Mouse (Mus musculus) layer of hippocampus, adult 8-10 months (tissue): ENCODE measurements around the gene Gm15056. TPM values are rescaled to one million over a fixed set of nuclear protein-coding genes. Genes with fewer than 3 reads are reported as not detected.

Source experiments
- DNase-seq, 2 experiments: peaks; one replicate each; pipeline ENCODE4 v3.0.0; 2022; ENCODE audit warnings: low spot score in 2 of 2
- total RNA-seq, 4 experiments: library from RNA; stranded (reverse); gene quantifications; 2 replicates each; pipeline ENCODE4 v1.2.4; 2022

The Gm15056 gene
- total RNA-seq, result not detected

DNA sequence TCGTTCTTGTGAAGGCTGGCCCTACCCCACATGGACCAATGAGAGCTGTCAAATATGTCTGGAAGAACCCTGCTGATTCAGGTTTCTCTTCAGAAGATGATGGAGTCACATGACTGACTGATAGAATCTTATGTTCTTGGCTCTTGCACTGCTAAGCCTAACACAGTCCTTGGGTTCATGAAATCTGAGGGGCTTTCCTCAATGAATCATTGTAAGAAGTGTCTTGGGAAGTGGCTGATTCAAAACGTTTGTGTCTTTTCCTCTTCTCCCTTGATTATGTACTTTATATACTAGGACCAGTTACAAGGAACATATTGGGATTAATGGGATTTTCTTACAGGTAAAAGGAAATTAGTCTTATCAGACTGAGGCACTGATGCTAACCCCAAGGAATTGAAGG is at the start of gene Gm15056:
Gm15056 (minus strand) TSS at position 101 of the 400 bp plus-strand sequence.
- DNase-seq, result no peak

DNA sequence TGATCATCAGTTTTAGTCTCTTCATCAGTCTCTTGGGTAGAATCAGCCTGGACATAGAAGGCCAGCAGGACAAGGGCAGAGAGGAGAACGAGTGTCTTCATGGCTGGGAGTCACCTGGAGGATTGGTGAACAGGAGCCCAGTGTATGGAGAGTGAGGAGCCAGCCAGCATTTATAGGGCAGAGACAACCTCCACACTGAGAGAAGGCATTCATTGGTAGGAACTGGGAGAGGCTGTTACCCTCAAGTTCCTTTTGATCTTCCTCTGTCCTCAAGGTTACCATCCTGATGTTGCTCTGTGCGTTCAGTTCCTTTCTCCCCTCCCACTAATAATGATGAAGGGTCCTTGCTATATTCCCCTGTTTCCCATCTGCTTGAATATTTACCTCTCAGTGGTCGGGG is 42.2 kb upstream of the Gm15056 start, which contains the start of gene AY761185:
AY761185 (minus strand) TSS at position 101 of the 400 bp plus-strand sequence.
- DNase-seq, result no peak

DNA sequence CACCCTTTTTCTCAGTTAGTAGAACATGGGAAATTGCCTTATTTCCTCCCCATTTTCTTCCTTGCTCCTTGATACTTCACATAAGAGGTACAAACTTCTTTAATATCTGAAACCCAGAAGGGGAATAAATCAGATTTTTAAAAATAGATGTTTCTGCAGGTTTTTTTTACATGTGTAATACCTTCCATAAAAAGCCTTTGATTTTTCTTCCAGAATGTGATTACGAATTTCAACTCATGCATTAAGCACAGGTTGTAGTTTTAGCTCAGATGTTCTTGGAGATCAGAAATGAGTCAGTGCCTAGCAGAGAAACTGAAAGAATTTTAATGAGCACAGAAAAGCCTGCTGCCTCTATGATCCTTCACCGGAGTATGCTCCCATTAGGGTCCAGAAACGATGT is 19.5 kb upstream of the Gm15056 start, which contains the start of gene Gm6040:
Gm6040 (minus strand) TSS at position 101 of the 400 bp plus-strand sequence.
- DNase-seq, result no peak

DNA sequence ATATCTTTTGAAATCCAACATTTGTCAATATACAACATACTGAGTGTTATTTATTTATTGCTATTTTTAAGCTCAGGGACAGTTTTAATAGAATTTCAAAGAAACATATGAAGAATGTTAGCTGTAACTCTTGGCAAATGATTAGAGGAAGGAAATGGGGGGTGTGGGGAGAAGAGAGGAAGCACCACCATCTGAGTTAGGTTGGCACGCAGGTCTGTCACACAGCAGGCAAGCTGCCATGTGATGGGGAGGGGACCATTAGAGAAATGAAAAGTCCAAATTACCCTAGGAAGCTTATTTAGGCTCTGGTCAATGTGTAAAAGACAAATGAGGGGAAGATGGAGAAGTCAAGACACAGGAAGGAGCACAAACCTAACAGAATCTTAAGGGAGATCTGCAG is 9.9 kb upstream of the Gm15056 start:
- DNase-seq, result no peak

DNA sequence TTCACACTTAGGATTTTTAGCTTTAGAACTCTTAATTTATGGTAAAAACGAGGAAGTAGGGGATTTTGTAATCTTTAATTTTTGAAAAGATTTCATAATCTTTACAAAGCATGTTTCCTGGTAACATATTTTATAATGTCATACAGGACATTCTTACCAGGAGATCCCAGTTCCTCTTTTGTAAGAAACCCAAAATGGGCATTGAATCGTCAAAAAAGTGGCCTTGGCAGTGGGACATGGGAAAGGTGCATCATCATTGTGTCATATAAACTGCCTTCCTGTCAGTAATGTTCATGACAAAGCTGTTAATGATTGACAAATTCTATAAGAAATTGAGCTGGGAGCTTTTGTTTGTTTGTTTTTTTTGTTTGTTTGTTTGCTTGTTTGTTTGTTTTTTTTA is 5.8 kb upstream of the Gm15056 start:
- no peak for DNase-seq

DNA sequence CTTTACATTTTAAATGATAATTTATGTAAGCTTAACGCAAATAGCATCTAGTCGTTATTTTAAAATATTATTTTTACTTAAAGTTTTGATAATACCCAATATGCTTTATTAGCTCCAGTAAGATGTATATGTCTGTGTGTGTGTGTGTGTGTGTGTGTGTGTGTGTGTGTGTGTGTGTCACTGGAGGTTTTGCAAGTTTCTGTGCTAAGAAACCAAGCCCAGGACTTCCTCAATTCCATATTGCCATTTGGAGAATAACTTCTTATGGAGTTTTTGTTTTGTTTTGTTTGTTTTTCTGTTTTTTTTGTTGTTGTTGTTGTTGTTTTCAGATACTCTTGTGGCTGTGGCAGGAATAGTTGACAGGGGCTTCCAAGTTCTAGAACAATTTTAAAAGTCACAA is 4.7 kb upstream of the Gm15056 start:
- no peak for DNase-seq

DNA sequence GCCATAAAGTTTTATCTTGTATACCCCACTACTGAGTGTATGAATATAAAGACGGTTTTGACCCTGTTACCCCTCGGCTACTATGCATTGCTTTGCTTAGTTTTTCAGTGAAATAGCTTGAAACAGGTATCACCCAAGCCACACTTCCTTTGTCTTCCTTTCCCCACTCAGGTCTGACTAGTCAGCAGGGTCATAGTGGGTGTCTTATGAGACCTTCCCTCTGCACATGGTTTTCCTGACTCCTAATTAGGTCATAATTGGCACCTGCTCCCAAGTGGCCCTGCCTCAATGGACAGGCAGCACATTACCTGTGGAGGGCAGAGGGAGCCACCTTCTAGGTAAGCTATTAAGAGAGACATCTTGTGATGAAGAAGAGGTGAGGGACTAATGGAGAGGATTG is 10.1 kb downstream of the Gm15056 start, which contains the start of gene Defb33:
Defb33 (plus strand) TSS at position 301 of the 400 bp plus-strand sequence.
- DNase-seq, result no peak

DNA sequence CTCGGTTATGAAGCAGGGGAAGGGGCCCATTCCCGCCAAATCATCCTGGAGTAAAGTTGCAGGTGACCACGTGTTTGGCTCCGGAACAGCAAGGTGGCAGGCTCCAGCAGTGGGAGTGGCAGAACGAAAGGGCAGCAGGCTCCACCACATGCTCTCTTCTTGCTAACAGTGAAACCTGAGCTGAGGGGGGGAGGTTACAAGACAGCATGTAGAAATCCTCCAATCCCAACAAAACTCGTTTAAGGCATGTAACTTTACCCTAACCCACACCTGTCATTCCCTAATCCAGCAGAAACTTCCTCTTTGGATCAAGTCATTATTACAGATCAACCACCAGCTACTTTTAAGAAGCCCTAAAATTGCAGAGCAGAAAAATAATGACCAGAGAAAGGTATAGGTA is 27.8 kb downstream of the Gm15056 start:
- DNase-seq, result no peak

Other genes starting within 250 kb of the Gm15056 start
- gene Defb33, start 10.0 kb downstream of the Gm15056 start, total RNA-seq, result not detected
- not detected for gene Gm6040, start 19.4 kb upstream of the Gm15056 start, total RNA-seq
- gene AY761185, start 42.1 kb upstream of the Gm15056 start, total RNA-seq, result not detected
- not detected for gene Defa21, start 122.9 kb upstream of the Gm15056 start, total RNA-seq
- gene Defa23, start 152.4 kb upstream of the Gm15056 start, total RNA-seq, result not detected
- gene Defa35, start 162.4 kb upstream of the Gm15056 start, total RNA-seq, result not detected
- gene Defa25, start 181.8 kb upstream of the Gm15056 start, total RNA-seq, result not detected
- not detected for gene Gm14851, start 193.4 kb upstream of the Gm15056 start, total RNA-seq
- gene Defa30, start 232.0 kb upstream of the Gm15056 start, total RNA-seq, result not detected